Mouse (Mus musculus): Measurements from ENCODE around the gene Vps9d1. TPM values are rescaled to one million over a fixed set of nuclear protein-coding genes. Genes with fewer than 3 reads are reported as not detected.
"Not testable (repeated sequence)": the region's sequence is repeated elsewhere in the genome, so short reads cannot be mapped to it uniquely, and the experiment has no call there.

The Vps9d1 gene
- total RNA-seq (2021): 10 to 100 TPM; 12.3 to 13.4 TPM
- long read RNA-seq, experiment 1, transcript Vps9d1-203 (15 exons, 2,952 nt): major isoform, 7 of 24 reads
- long read RNA-seq, experiment 1, partial matches to known transcripts: 5 of 24 reads
- long read RNA-seq, experiment 1, other reads (novel, unspliced or antisense): 10 of 24 reads
- long read RNA-seq, experiment 2, transcript Vps9d1-203 (15 exons, 2,952 nt): major isoform, 5 of 12 reads
- long read RNA-seq, experiment 2, partial matches to known transcripts: 1 of 12 reads
- long read RNA-seq, experiment 2, other reads (novel, unspliced or antisense): 6 of 12 reads

DNA sequence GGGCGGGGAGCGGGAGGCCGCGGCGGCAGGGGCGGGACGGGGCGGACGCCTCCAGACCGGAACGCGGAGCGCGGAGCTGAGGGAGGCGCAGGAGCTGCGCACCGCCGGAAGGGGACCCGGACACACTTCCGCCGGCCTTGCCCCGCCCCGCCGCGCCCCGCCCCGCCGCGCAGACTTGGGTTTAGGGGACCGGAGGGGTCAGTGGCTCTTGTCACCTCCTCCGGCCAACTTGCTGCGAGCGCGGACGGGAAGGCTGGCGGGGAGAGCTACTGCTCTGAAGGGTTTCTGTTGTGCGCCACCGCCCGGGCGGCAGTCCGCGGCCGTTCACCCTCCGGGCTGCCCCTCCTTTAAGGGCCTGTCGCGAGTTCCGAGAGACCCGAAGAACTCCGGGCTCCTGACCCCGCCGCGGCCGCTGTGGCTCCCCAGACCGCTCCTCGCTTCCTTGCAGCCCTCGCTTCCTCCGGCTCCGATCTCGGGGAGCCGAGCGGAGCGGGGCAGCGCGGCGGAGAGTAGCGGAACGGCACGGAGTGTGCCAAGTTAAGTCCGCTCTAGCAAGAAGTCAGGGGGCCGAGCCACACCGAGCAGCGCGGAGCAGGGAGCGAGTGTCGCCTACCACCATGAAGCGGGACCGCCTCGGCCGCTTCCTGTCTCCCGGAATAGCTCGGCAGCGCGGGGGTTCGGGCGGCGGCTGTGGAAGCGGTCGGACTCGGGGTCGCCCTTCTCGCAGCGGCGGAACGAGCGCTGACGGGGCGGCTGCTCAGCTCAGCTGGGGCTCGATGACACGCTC lies at the start of gene Vps9d1, which contains the start of gene Zfp276:
TSS of gene Vps9d1 (minus strand) at position 250 of the 787 bp plus-strand sequence.
TSS of gene Zfp276 (plus strand) at position 97 of the 787 bp plus-strand sequence.
- DNase-seq: peak; percentile 91

DNA sequence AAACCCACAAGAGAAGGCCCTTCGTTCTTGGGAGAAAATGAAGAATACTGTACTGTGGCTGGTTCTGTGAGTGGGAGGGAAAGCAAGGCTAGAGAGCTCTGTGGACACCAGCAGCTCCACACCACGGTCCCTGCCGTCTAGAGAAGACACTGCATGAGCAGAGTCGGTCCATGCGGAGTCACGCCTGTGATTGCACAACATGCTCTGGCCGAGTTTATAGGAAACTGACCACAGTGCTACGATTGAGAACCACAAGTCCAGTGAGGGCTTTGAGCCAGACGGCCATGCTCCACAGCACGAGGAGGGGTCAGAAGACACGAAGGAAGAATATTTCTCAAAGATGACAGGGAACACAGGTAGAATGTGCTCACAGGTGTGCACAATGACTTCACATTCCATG lies 44.2 kb upstream of the Vps9d1 start:
- DNase-seq: no peak

DNA sequence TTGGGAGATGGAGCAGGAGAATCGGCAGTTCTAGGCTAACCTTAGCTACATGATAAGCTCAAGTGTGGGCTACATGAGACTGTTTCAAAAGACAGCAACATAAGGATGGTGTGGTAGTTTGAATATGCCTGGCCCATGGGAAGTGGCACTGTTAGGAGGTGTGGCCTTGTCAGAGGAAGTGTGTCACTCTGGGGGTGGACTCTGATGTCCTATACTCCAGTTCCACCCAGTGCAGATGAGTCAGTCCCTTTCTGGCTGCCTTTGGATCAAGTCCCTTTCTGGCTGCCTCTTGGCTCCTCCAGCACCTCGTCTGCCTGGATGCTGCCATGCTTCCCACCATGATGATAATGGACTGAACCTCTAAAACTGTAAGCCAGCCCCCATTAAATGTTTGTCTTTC lies 38.6 kb upstream of the Vps9d1 start:
- no peak for DNase-seq

GRCm38 (mm10) chr8:123292281-123292680 lies 38.1 kb upstream of the Vps9d1 start:
- no peak for DNase-seq

- no peak for DNase-seq
These were observed 37.6 kb upstream of the Vps9d1 start for GRCm38 (mm10) chr8:123291716-123292115.

DNA sequence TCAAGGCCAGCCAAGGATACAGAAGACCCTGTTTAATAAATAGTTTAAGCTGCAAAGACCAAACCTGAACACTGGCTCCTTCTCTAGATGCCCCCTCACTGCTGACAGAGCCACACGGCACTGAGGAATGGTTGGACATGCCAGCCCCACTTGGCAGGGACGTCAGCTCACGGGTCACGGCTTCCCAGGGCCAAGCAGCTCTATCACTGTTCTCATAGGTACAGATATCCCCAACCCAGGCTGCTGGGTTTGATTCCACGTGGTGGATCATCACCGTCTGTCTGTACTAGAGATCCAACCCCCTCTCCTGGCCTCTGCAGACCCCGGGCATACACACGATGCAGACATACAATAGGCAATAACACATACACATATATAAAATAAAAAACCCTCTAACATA lies 36.5 kb upstream of the Vps9d1 start:
- DNase-seq: no peak

GRCm38 (mm10) chr8:123290166-123290565 lies 36.0 kb upstream of the Vps9d1 start:
- DNase-seq: peak; percentile 41

DNA sequence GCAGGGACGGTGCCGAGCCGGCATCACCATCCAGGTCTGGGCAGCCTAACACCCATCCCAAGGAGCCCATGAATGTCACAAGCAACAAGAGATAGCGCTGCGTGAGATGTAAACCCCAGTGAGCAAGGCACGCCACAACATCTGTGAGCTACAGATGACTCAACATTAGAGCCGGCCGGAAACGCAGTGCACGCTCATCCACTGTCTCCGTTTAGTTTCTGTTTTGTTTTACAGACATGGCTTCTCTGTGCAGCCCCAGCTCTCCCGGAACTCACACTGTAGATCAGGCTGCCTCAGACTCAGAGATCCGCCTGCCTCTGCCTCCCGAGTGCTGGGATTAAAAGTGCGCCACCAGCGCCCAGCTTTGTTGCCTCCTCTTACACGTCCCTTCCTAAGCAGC lies 33.2 kb upstream of the Vps9d1 start:
- no peak for DNase-seq

DNA sequence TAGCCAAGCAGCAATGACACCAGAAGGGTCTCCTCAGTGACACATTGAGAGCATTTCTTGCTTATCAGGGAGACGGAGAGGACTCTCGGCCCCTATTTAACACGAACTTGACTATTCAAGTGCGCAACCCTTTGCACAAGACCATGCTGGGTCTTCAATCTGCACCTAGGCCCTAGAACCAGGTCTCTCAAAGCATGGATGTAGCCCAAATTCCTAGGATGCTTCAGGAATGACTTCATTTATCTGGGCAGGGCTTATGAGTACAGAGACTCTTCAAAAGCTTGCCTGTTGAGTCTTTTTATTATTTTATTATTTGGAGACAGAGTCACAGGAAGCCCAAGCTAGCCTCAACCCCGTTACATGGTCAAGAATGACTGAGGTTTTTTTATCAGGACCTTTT lies 30.3 kb upstream of the Vps9d1 start:
- DNase-seq: no peak

GRCm38 (mm10) chr8:123283991-123284390 lies 29.8 kb upstream of the Vps9d1 start:
- DNase-seq: no peak

GRCm38 (mm10) chr8:123282994-123283393 lies 28.8 kb upstream of the Vps9d1 start:
- DNase-seq: not testable (repeated sequence)

GRCm38 (mm10) chr8:123280302-123281094 lies 26.4 kb upstream of the Vps9d1 start:
- no peak for DNase-seq

DNA sequence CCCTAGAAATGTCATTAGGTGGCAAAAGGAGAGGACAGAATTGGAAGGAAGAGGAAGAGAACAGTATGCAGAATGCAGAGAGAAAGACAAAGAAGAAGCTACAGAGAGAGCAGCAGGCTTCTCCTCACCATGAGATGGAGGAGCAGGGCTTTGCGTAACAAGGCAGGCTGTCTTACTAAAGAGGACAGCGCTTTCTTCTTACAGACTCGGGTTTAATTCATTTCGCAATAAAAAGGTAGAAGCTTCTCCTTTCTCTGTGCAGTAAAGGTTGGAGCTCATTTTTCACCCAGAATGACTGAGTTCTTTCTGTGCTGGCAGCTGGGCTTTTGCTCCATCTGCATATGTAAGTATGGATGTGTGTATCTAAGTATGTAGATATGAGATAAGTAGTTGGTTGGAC lies 25.7 kb upstream of the Vps9d1 start:
- DNase-seq: no peak

DNA sequence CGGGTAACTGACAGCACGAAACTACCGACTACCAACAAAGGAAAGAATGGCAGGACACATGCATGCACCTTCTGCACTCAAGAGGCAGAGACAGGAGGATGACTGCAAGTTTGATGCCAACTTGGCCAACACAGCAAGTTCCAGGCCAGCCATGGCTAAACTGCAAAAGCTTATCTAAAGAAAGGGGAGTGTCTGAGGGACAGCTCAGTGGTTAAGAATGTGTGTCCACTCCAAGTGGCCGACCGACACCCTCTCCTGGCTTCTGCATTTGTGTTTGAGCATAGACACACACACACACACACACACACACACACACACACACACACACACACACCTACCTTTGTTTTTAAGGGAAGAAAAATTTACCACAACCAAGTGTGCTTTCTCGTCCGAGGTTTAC lies 24.3 kb upstream of the Vps9d1 start:
- DNase-seq: no peak

- DNase-seq: no peak
These were observed 20.9 kb upstream of the Vps9d1 start for GRCm38 (mm10) chr8:123275096-123275495.

GRCm38 (mm10) chr8:123274447-123274846 lies 20.3 kb upstream of the Vps9d1 start:
- DNase-seq: no peak

DNA sequence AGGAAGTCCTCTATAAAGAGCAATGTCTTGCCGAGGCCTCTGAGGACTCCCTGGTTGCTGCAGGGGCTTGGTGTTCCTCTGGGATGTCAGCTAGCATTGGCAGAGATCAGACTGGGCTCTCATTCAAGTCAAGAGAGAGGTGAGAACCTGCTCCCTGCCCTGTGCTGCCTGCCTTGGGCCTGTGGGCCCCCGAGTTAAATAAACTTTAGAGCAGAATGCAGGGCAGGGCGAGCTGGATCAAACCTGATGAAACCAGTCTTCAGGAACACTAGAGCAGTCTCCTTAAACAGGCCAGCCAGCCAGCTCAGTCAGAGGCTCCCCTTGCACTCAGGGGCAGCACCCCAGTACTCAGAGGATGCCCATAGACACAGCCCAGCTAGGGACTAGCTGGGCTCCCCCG lies 17.8 kb upstream of the Vps9d1 start:
- no peak for DNase-seq

- DNase-seq: peak; percentile 21
These were observed 17.0 kb upstream of the Vps9d1 start for GRCm38 (mm10) chr8:123271147-123271546.

DNA sequence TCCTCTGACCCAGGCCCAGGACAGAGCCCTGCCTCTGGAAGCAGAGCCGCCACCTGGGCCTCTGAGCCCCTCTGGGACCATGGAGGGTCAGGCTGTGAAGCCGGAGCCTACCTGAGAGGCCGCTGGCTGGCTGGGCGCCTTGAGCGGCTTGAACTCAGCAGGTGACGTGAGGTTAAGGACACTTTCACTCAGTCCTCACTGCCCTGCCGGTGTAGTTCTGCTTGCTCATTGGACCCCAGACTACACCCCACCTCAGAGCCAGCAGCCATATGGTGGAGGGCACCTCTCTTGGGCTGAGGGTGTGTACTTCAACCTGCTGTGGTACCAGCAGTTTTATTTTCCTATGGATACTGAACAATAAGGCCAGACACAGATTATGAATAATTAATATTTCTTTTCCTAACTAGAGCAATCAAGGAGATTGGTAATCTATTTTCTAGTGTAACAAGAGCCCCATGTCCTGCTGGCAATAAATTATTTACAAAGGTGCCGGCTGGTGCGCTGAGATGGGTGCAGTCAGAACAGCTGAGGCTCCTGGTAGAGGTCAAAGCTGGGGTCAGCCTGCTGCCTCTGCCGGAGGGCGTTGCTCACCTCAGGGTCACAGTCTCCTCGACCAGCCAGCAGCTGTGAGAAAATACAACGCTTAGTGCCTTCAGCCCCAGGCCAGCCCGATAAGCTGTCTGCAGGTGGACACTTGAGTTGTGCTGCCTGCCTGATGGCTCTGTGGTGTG lies 13.9 kb upstream of the Vps9d1 start:
- no peak for DNase-seq

DNA sequence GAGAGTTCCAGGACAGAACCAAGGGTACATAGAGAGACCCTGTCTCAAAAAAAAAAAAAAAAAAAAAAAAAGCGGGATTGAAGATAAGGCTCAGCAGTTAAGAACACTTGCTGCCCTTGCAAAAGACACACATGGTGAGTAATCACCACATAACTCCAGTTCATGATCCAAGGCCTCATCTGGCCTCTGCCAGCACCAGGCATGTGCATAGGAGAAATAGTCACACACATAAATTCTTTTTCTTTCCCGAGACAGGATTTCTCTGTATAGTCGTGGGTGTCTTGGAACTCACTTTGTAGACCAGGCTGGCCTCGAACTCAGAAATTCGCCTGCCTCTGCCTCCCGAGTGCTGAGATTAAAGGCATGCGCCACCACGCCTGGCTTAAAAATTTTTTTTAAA lies 3.4 kb upstream of the Vps9d1 start:
- not testable (repeated sequence) for DNase-seq

DNA sequence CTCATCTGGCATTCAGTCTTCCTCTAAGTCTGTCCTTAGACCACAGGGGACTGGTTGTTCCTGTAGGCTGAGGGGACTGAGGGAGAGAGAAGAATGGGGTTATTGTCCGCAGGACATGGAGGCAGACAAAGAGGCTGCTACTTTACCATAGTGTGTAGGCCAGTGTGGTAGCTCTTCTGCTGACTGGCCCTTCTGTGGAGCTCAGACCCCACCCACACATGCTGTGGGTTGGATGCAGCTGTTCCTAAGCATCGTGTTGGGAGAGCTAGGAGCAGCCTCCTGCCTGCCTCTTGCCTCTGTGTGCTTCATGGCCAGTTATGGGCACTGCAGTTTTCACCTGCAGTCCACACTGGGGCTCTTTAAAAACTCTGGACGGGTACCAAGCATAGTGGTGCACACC lies 3.0 kb upstream of the Vps9d1 start:
- DNase-seq: no peak

DNA sequence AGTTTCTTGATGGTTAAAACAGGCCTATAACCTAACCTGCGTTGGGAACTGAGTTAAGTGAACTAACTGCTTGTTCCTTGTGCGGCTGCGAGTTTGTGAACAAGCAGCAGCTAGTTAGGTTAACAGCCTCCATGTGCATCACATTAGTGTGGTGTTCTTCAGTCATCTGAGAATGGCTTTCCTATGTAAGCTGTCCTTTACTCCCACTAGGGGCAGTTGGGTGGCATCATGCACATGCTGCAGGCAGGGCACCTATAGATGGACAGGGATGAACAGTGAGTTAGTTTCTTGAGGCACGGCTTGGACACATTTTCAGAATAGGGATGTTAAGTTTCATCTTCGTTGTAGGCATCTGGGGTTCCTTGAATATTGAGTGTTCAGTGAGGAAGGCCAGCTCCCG lies 1.0 kb upstream of the Vps9d1 start:
- no peak for DNase-seq
